Mouse (Mus musculus) Patski (cell line): ENCODE results near the gene Proser3. TPM values are rescaled to one million over a fixed set of nuclear protein-coding genes. Genes with fewer than 3 reads are reported as not detected.

ENCODE experiments used
- ATAC-seq: fragments of 100-300 bp; one replicate; pipeline ENCODE4 v1.8.0; 2021
- CTCF ChIA-PET: fragments of 350-600 bp; sonication (Branson Sonifier 250); formaldehyde crosslinking; loops from one replicate; lab custom pipeline; 2022; ENCODE audit warnings: inconsistent platforms; lab: Charles Lee
- POLR2A ChIA-PET: fragments of 350-600 bp; sonication (Branson Sonifier 250); formaldehyde crosslinking; loops from one replicate; lab custom pipeline; 2022; ENCODE audit warnings: antibody characterized with exemption, inconsistent platforms; lab: Charles Lee
- DNase-seq: peaks from one replicate; pipeline ENCODE4 v3.0.0-alpha.2; 2011; ENCODE audit warnings: low read depth, low spot score
- H3K27me3 ChIP-seq: fragments of 371-371 bp; one replicate; pipeline ENCODE4 v1.5.1; 2021
- CTCF ChIP-seq: fragments of 100-300 bp; IDR thresholded peaks from one replicate; pipeline ENCODE4 v1.5.1; 2021
- in situ Hi-C: fragments of 300-500 bp; cut with MboI; formaldehyde crosslinking; loops from 3 replicates; pipeline ENCODE4 v1.11.1; 2018; ENCODE audit warnings: low pct_unique_long_range_greater_than_20kb, mixed read lengths
- polyA plus RNA-seq: library from polyadenylated mRNA; unstranded; gene quantifications from one replicate; pipeline ENCODE4 v1.2.3, GENCODE M21; 2021

The Proser3 gene
- polyA plus RNA-seq, 1 experiment from 2014 or later = 19.5 TPM

GRCm38 (mm10) chr7:30551445-30552101, 526 bp downstream of the Proser3 start:
- no peak for TF ChIP-seq CTCF
- H3K27me3 ChIP-seq = no peaks in the 10 kb centered on the region
- in situ Hi-C loops = loop anchor here (10.0 kb wide), 1 partner anchor 1727 kb away; the partner anchor contains the start of gene Ech1
- ATAC-seq = peak; percentile 49
- ChIA-PET CTCF (interaction anchor here (0.7 to 1.3 kb wide), 2 partner anchors 22 to 59 kb away, joined by 3 to 5 read pairs; no protein-coding TSS in a partner anchor), POLR2A (interaction anchor here (0.6 kb wide), 1 partner anchor 60 kb away, joined by 3 read pairs; no protein-coding TSS in a partner anchor)
- no peak for DNase-seq

- H3K27me3 ChIP-seq = no peaks in the 10 kb centered on the region
- DNase-seq = no peak
- POLR2A ChIA-PET = interaction anchor here (0.6 kb wide), 2 partner anchors 59 to 60 kb away, joined by 3 read pairs; no protein-coding TSS in a partner anchor
- in situ Hi-C loops = loop anchor here (10.0 kb wide), 1 partner anchor 1726 kb away; the partner anchor contains the start of gene Ech1
- CTCF ChIA-PET = interaction anchor here (1.3 kb wide), 1 partner anchor 21 kb away, joined by 5 read pairs; no protein-coding TSS in a partner anchor
- no peak for TF ChIP-seq CTCF
- no peak for ATAC-seq
Observed at GRCm38 (mm10) chr7:30550603-30551002, 1.5 kb downstream of the Proser3 start.

GRCm38 (mm10) chr7:30549880-30550279, 2.2 kb downstream of the Proser3 start:
- ATAC-seq = no peak
- H3K27me3 ChIP-seq = no peaks in the 10 kb centered on the region
- no peak for DNase-seq
- in situ Hi-C loops = loop anchor here (5.0 to 10.0 kb wide), 2 partner anchors 58 to 1725 kb away; partner anchors contain the start of genes Ech1 and Prodh2
- CTCF ChIA-PET = no interaction called here
- TF ChIP-seq CTCF = no peak
- POLR2A ChIA-PET = no interaction called here

- ChIA-PET CTCF (no interaction called here), POLR2A (no interaction called here)
- in situ Hi-C loops = no loop called here
- no peaks in the 10 kb centered on the region for H3K27me3 ChIP-seq
- no peak for DNase-seq
- no peak for TF ChIP-seq CTCF
- ATAC-seq = no peak
Observed at GRCm38 (mm10) chr7:30544327-30544726, 7.8 kb downstream of the Proser3 start.

GRCm38 (mm10) chr7:30540572-30540971, 11.5 kb downstream of the Proser3 start:
- no peaks in the 10 kb centered on the region for H3K27me3 ChIP-seq
- POLR2A ChIA-PET = no interaction called here
- no peak for TF ChIP-seq CTCF
- no peak for ATAC-seq
- CTCF ChIA-PET = interaction anchor here (1.2 kb wide), 1 partner anchor 11 kb away, joined by 3 read pairs; no protein-coding TSS in a partner anchor
- in situ Hi-C loops = no loop called here
- no peak for DNase-seq

- no peak for TF ChIP-seq CTCF
- in situ Hi-C loops = no loop called here
- ATAC-seq (peak; percentile 87), DNase-seq (peak; percentile 77)
- ChIA-PET POLR2A (interaction anchor here (0.7 to 1.2 kb wide), 2 partner anchors 18 to 217 kb away, joined by 3 to 4 read pairs; no protein-coding TSS in a partner anchor), CTCF (interaction anchor here (1.1 to 1.9 kb wide), 2 partner anchors 18 to 91 kb away, joined by 3 to 6 read pairs; partner anchors contain the start of genes Cox6b1, Hspb6 and Proser3)
- H3K27me3 ChIP-seq = no peaks in the 10 kb centered on the region
Observed at GRCm38 (mm10) chr7:30534633-30535577, 17.2 kb downstream of the Proser3 start, which contains the start of gene Arhgap33. Gene Arhgap33 (minus strand): TSS chr7:30535060.

GRCm38 (mm10) chr7:30533941-30534632, 18.0 kb downstream of the Proser3 start:
- ChIA-PET CTCF (no interaction called here), POLR2A (interaction anchor here (0.5 kb wide), 1 partner anchor 197 kb away, joined by 3 read pairs; no protein-coding TSS in a partner anchor)
- no peak for ATAC-seq
- DNase-seq = no peak
- no peak for TF ChIP-seq CTCF
- H3K27me3 ChIP-seq = no peaks in the 10 kb centered on the region
- in situ Hi-C loops = no loop called here

GRCm38 (mm10) chr7:30532931-30533330, 19.2 kb downstream of the Proser3 start:
- no peaks in the 10 kb centered on the region for H3K27me3 ChIP-seq
- in situ Hi-C loops = no loop called here
- DNase-seq = no peak
- ATAC-seq = no peak
- ChIA-PET CTCF (interaction anchor here (2.3 kb wide), 1 partner anchor 41 kb away, joined by 13 read pairs; no protein-coding TSS in a partner anchor), POLR2A (no interaction called here)
- TF ChIP-seq CTCF = no peak

GRCm38 (mm10) chr7:30531291-30531815, 20.7 kb downstream of the Proser3 start:
- H3K27me3 ChIP-seq = no peaks in the 10 kb centered on the region
- DNase-seq (no peak), ATAC-seq (no peak)
- TF ChIP-seq CTCF = no peak
- CTCF ChIA-PET = interaction anchor here (1.1 to 2.3 kb wide), 3 partner anchors 11 to 40 kb away, joined by 3 to 13 read pairs (median 4); no protein-coding TSS in a partner anchor
- in situ Hi-C loops = no loop called here
- POLR2A ChIA-PET = no interaction called here
